Mouse (Mus musculus): ENCODE results near the gene Golga3.

- TF ChIP-seq CTCF (IDR thresholded peaks at IDR 0.05; ENCODE audit: control insufficient read depth, insufficient read depth, insufficient replicate concordance, low read depth, low read length) = no peak
- TF ChIP-seq POLR2A (IDR thresholded peaks at IDR 0.05; ENCODE audit: control insufficient read depth, low read depth, low read length) = no peak
These were observed 40.3 kb downstream of the Golga3 start for GRCm38 (mm10) chr5:110216780-110217179.

Data from testis, adult 2 months (tissue).